Mouse (Mus musculus): ENCODE results near the gene Rap2c. TPM values are rescaled to one million over a fixed set of nuclear protein-coding genes. Genes with fewer than 3 reads are reported as not detected.

The Rap2c gene
- total RNA-seq, 2 experiments from 2014 or later = 4.8 to 10.1 TPM

GRCm38 (mm10) chrX:50972145-50972544 lies 45.7 kb downstream of the Rap2c start:
- no peak for ATAC-seq (replicated peaks; ENCODE audit: low FRiP score, poor library complexity, severe bottlenecking)

GRCm38 (mm10) chrX:50969907-50970306 lies 47.9 kb downstream of the Rap2c start:
- no peak for ATAC-seq (replicated peaks; ENCODE audit: low FRiP score, poor library complexity, severe bottlenecking)

GRCm38 (mm10) chrX:50968157-50968932 lies 49.5 kb downstream of the Rap2c start:
- ATAC-seq (replicated peaks; ENCODE audit: low FRiP score, poor library complexity, severe bottlenecking) = no peak

- no peak for ATAC-seq (replicated peaks; ENCODE audit: low FRiP score, poor library complexity, severe bottlenecking)
Observed at GRCm38 (mm10) chrX:50965157-50965556, 52.7 kb downstream of the Rap2c start.

- ATAC-seq (replicated peaks; ENCODE audit: low FRiP score, poor library complexity, severe bottlenecking) = no peak
Observed at GRCm38 (mm10) chrX:50962955-50963354, 54.9 kb downstream of the Rap2c start.

Other genes with a start within 250 kb of the Rap2c start
- gene Stk26, start 177.0 kb downstream of the Rap2c start, total RNA-seq (2015; ENCODE audit: low replicate concordance) = 24.9 and 60.8 TPM in 2 replicates
- 11.9 and 14.3 TPM in 2 replicates for gene Stk26, start 177.0 kb downstream of the Rap2c start, total RNA-seq (2017; ENCODE audit: low replicate concordance)
- gene Frmd7, start 75.3 kb downstream of the Rap2c start, total RNA-seq (2015; ENCODE audit: low replicate concordance) = not detected in 2 replicates
- gene Frmd7, start 75.3 kb downstream of the Rap2c start, total RNA-seq (2017; ENCODE audit: low replicate concordance) = not detected in 2 replicates
- 28.8 and 44.0 TPM in 2 replicates for gene Mbnl3, start 188.5 kb upstream of the Rap2c start, total RNA-seq (2015; ENCODE audit: low replicate concordance)
- 18.1 and 20.2 TPM in 2 replicates for gene Mbnl3, start 188.5 kb upstream of the Rap2c start, total RNA-seq (2017; ENCODE audit: low replicate concordance)

All from erythroid progenitor cell, adult 5-6 weeks (primary cell).